Mouse (Mus musculus): ENCODE measurements around the gene Cdk6.

DNA sequence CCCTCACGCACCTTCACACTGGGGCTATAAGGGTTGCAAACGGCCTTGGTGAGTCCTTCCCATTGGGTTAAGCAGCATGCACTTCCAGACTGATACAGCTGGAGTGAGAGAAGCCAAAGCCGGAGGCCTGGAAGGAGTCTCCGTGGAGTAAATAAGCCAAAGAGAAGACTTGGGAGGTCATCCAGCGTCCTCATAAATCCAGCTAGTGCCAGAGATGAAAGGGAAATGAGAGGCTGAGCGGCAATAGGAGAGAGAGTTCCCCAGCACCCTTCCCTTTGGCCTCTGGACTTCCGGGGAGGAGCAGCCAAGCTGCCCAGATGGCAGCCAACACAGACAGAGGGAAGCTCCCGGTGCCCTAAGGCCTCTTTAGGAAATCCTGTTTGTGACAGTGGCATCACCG, 149.8 kb downstream of the Cdk6 start:
- TF ChIP-seq CTCF (IDR thresholded peaks at IDR 0.05; ENCODE audit: control insufficient read depth, insufficient read depth, insufficient read length) (no peak), USF1 (IDR thresholded peaks at IDR 0.05; ENCODE audit: low read depth) (no peak), MAX (IDR thresholded peaks at IDR 0.05) (no peak), MYOD1 (IDR thresholded peaks at IDR 0.05; ENCODE audit: control insufficient read depth, insufficient read length, low read depth) (no peak), MYOG (IDR thresholded peaks at IDR 0.05; ENCODE audit: control insufficient read depth, extremely low read depth, insufficient read length) (no peak)
